Mouse (Mus musculus) left cerebral cortex, postnatal 14 days (tissue): ENCODE results near the gene 1700092M07Rik. TPM values are rescaled to one million over a fixed set of nuclear protein-coding genes. Genes with fewer than 3 reads are reported as not detected.

Experiments
- DNase-seq, 2 experiments: peaks; one replicate each; pipeline ENCODE4 v3.0.0; 2021 to 2022; ENCODE audit warnings: low spot score in 2 of 2, mixed read lengths in 1 of 2
- intact Hi-C: fragments of 180-260 bp; cut with DNase I; formaldehyde crosslinking; loops from one replicate; pipeline ENCODE4 v1.15.1; 2025
- total RNA-seq, 2 experiments: library from RNA; stranded (reverse); gene quantifications; 2 replicates each; pipeline ENCODE4 v1.2.3; 2021

1700092M07Rik gene
- total RNA-seq, 2 experiments from 2014 or later, result not detected

DNA sequence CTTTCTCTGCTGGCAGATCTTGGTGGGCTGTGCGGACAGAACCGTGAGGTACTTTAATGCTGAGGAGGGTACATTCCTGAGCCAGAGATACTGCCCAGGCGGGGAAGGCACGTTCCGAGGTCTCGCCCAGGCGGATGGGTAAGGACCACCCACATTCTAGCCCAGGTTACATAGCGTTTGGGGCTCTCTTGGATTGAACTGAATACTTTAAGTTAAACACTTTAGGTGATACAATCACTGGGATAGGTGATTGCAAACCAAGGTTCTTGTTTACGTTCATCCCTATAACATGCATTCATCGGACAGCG is 4.4 kb upstream of the 1700092M07Rik start:
- no peak for DNase-seq
- intact Hi-C loops, result no loop called here

DNA sequence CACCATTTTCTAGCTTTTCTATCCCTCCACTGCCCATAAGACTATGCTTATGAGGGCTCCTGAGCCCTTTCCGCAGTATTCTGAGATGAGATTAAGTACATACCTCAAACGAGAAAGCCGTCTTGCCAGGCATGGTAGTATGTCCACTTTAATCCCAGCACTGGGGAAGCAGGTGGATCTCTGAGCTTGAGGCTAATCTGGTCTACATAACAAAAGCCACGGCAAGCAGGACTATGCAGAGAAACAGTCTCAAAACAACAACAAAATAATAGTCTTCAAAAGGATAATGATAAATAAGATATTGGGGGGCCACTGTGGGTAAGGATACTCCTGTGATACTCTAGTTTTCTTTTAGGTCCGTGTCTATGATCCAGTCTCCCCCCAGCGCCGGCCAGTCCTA is 1.6 kb upstream of the 1700092M07Rik start:
- no peak for DNase-seq
- intact Hi-C loops, result no loop called here

- DNase-seq, result no peak
- intact Hi-C loops, result no loop called here
Measured at GRCm38 (mm10) chr19:8739646-8740045, 872 bp upstream of the 1700092M07Rik start.

DNA sequence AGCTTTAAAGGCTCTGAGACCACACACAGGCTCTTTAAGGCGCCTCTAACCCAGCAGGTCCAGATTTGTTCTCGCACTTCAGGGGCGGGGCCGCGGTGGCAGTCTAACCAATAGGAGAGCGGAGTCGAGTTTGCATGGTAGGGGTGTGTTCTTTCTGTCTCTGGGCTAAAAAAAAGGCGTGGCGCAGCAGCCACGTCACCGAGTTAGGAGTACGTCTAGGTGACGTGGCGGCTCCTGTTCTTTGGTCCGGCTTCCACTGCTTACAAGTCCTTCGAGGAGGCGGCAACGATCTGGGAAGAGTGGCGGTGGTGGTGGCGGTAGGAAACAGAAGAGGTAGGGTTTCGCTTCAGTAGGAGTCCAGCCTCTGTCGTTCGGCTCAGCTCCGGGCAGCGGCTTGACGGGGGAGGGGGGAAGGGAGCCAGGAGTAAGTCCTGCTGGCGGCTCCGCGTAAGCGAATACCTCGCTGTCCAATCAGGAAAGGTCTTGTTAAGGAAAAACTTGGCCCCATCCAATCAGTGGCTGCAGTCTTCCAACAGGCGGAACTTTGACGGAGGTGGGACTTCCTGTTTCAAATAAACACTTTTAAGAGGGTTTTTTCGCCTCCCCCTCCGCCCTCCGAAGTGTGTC is 838 bp downstream of the 1700092M07Rik start, which contains the start of gene Stx5a:
Stx5a (plus strand) TSS at position 171 of the 627 bp plus-strand sequence.
- DNase-seq, result peak; percentile 94 to 98
- intact Hi-C loops, result no loop called here

- no peak for DNase-seq
- intact Hi-C loops, result no loop called here
Measured at GRCm38 (mm10) chr19:8742176-8742575, 1.7 kb downstream of the 1700092M07Rik start.

DNA sequence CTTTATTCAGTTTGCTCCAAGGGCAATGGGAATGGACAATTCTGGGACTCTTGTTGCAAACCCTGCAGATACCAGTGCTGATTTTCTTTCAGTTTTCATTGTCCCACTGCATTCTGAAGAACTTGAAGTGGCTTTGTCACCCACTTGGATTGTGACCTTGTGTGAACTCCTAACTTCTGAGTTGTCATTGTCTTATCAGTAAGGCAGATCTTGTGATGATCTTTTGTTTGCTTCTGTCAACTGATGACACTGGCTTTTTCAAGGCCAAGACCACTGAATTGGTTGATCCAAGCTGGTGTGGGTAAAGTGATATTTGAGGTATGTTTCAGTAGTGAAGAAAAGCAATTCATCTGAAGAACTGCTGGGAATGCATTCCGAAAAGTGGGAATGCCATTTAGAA is 4.9 kb downstream of the 1700092M07Rik start:
- intact Hi-C loops, result loop anchor here (5.0 kb wide), 1 partner anchor 77 kb away; the partner anchor contains the start of gene Hnrnpul2
- DNase-seq, result no peak

DNA sequence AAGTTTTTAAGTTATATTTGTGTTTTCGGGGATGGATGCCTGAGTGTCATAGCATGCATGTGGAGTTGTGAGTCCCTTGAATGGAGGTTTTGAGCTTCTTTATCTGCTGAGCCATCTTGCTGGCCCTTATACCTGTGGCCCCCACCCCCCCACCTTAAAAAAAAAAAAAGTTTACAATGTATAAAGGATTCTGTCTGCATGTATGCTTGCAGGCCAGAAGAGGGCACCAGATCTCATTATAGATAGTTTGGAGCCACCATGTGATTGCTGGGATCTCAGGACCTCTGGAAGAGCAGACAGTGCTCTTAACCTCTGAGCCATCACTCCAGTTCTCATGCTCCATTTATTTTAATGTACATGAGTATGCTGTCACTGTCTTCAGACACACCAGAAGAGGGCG is 6.8 kb downstream of the 1700092M07Rik start:
- intact Hi-C loops, result loop anchor here (5.0 kb wide), 1 partner anchor 75 kb away; the partner anchor contains the start of gene Hnrnpul2
- no peak for DNase-seq

GRCm38 (mm10) chr19:8755652-8756051 is 15.1 kb downstream of the 1700092M07Rik start:
- intact Hi-C loops, result no loop called here
- DNase-seq, result no peak

- intact Hi-C loops, result no loop called here
- peak; percentile 92 to 95 for DNase-seq
Measured at GRCm38 (mm10) chr19:8756635-8757387, 16.3 kb downstream of the 1700092M07Rik start, which contains the start of gene Nxf1. Gene Nxf1, plus strand, starts transcription at chr19:8757073.

GRCm38 (mm10) chr19:8757471-8757998 is 17.0 kb downstream of the 1700092M07Rik start:
- no peak for DNase-seq
- intact Hi-C loops, result no loop called here

- intact Hi-C loops, result no loop called here
Measured at GRCm38 (mm10) chr19:8758899-8759298, 18.4 kb downstream of the 1700092M07Rik start.

GRCm38 (mm10) chr19:8760757-8761156 is 20.2 kb downstream of the 1700092M07Rik start:
- intact Hi-C loops, result no loop called here
- DNase-seq, result no peak

More at GRCm38 (mm10) chr19:8758899-8759298, 18.4 kb downstream of the 1700092M07Rik start:
- no peak for DNase-seq

- no peak for DNase-seq
- intact Hi-C loops, result no loop called here
Measured at GRCm38 (mm10) chr19:8763276-8763675, 22.8 kb downstream of the 1700092M07Rik start.

DNA sequence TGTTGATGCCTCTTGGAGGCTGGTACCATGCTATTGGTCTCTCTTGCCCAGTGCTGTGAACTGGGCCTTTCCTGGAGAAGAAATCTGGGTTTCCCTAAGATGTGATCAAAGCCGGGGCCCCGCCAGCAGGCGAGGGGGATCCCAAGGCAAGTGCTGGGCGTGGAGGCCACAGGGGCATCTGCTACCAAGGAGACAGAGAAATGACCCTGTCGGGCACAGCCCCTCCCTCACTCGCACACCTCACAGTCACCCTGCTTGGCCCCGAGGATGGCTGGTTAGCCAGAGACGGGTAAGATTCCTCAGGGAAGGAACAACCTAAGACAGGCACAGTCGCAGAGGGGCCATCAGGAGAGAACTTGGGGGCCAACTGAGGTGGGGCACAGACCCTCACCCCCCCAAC is 25.0 kb downstream of the 1700092M07Rik start:
- no peak for DNase-seq
- intact Hi-C loops, result no loop called here

DNA sequence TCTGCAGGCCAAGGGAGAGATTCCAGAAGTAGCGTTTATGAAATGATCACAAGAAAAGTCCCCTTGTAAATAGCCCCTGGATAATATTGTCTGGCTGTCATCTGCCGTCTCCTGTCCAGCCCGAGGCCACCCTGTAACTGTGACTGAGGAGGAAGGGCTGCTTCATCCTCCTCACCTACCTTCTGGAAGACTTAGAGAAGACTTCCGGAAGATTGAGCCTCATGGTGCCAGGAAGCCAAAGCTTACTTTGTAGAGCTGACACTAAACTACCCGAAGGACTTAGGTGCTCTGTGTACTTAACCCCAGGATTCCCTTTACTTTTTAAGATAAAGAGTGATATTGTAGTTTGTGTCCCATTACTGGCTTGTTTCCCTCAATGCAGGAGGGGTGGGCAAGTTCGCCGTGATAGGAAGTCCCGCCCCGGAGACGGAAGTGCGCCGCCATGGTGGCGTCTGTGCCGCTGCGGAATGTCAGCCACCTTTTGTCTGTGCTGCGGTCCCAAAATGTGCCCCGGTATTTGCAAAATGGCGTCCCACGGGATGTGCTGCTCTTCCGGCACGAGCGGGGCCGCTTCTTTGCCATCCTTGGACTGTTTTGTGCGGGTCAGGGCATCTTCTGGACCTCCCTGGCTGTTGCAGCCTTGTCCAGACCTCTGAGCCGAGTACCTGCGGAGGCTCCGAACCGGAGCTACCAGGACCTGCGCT is 30.2 kb downstream of the 1700092M07Rik start, which contains the start of gene Tmem223:
Tmem223 (plus strand) TSS at position 430 of the 704 bp plus-strand sequence.
- peak; percentile 81 to 84 for DNase-seq
- intact Hi-C loops, result no loop called here

- DNase-seq, result no peak
- intact Hi-C loops, result no loop called here
Measured at GRCm38 (mm10) chr19:8772996-8773395, 32.5 kb downstream of the 1700092M07Rik start.

DNA sequence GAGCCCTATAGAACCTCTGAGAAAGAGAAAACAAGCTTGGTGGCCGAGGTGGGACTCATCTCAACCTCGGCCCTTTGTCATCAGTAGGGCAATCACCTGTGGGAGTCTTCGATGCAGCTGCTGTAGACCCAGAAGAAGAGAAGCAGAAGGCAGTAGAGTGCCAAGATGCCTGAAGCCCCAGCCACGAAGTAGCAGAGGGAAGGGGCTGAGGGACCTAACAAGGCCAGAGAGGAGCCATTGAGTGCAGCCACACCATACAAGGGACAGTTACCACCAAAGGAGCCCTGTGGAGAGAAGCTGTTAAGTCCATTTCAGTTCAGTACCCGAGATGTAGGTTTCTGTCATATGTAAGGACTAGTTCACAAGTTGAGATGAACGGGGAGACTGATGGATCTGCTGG is 32.9 kb downstream of the 1700092M07Rik start:
- intact Hi-C loops, result no loop called here
- no peak for DNase-seq

- intact Hi-C loops, result no loop called here
- peak; percentile 96 for DNase-seq
Measured at GRCm38 (mm10) chr19:8774086-8774835, 33.7 kb downstream of the 1700092M07Rik start, which contains the start of gene Tmem179b. Gene Tmem179b, minus strand, starts transcription at chr19:8774467.

DNA sequence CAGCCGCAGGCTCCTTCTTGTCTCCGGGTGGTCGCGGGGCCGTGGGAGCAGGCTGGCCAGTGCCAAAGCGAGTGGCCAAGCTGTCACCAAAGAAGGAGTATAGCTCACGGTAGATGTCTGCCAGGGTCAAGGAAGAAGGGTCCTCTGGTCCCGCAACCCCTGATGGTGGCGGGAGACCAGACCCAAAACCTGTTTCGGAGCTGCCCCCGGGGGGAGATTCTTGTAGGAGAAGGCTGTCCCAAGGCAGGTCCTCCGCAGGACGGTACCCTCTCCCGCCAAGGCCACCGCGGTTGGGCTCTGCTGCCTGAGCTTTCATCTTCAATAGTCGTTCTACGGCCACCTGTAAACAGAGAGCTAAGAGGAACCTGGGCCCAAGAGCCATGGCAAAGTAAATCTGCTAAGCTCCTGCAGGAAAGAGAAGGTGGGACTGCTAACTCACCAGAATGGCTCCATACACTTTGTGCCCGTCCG is 34.5 kb downstream of the 1700092M07Rik start:
- intact Hi-C loops, result no loop called here
- no peak for DNase-seq
